Mouse (Mus musculus) testis, adult 2 months (tissue): Measurements from ENCODE around the gene Etl4.

ENCODE experiments used
- CTCF ChIP-seq: fragments of 200-500 bp; IDR thresholded peaks from 2 replicates; pipeline ENCODE4 v1.5.1; 2012; ENCODE audit warnings: low read depth, mild to moderate bottlenecking, inconsistent platforms, low read length, moderate library complexity; ENCODE audit not compliant: control insufficient read depth, insufficient read depth, insufficient replicate concordance
- POLR2A ChIP-seq: fragments of 200-500 bp; IDR thresholded peaks from 2 replicates; pipeline ENCODE4 v1.6.1; 2012; ENCODE audit warnings: low read depth, mild to moderate bottlenecking, inconsistent platforms, low read length, moderate library complexity; ENCODE audit not compliant: control insufficient read depth

GRCm38 (mm10) chr2:20419975-20420374, 510.4 kb downstream of the Etl4 start:
- TF ChIP-seq CTCF, result no peak
- no peak for TF ChIP-seq POLR2A
